Mouse (Mus musculus) bone marrow macrophage, adult 2 months (primary cell): ENCODE results near the gene Ovca2. TPM values are rescaled to one million over a fixed set of nuclear protein-coding genes. Genes with fewer than 3 reads are reported as not detected.

ENCODE experiments used
- H3K27ac ChIP-seq: 2 replicates; pipeline ENCODE4 v1.5.1; 2012; ENCODE audit warnings: low read depth, low read length; ENCODE audit not compliant: insufficient read depth
- H3K4me1 ChIP-seq: 2 replicates; pipeline ENCODE4 v1.6.1; 2012; ENCODE audit warnings: low read length; ENCODE audit not compliant: control insufficient read depth, insufficient read depth
- H3K4me3 ChIP-seq: 2 replicates; pipeline ENCODE4 v1.5.1; 2012; ENCODE audit warnings: mild to moderate bottlenecking, low read length, moderate library complexity; ENCODE audit not compliant: insufficient read depth
- CTCF ChIP-seq: IDR thresholded peaks from 2 replicates; pipeline ENCODE4 v1.5.1; 2012; ENCODE audit warnings: low read depth, mild to moderate bottlenecking, low read length, moderate library complexity
- POLR2A ChIP-seq: IDR thresholded peaks from 2 replicates; pipeline ENCODE4 v1.6.1; 2012; ENCODE audit warnings: mild to moderate bottlenecking, low read depth, low read length, borderline replicate concordance
- polyA plus RNA-seq: library from polyadenylated mRNA; stranded (reverse); fragments of >200 nt; gene quantifications from 2 replicates; pipeline ENCODE4 v1.2.4, GENCODE M21; 2012; ENCODE audit not compliant: missing spikeins, insufficient read depth, insufficient read length

Gene Ovca2
- polyA plus RNA-seq, 1 experiment: 13.4 TPM

DNA sequence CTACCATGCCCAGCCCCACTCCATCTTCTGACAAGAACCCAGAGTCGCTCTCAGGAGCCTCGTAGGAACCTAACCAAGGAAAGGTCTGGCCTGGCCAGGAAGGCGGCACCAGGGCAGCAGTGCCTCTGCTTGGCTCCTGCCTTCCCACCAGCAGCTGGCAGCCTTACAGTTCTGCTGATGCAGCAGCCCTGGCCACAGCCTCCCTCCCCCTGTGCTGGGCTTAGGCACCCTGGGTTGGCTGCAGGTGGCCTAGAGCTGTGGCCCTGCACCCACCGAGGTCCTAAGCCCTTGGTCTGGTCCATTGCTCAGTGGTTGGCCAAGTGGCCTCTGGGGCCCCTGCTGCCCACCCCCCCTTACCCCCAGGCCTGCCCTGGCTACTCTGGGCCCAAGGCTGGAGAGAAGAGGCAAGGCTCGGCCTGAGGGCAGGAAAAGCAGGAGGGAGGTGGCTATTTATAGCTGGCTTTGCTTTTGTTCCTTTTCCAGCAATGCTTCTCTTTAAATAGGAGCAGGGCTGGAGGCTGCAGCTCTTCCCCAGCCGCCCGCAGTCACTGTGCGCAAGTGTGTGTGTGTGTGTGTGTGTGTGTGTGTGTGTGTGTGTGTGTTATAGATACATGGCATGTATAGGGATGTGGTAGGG, 33.5 kb upstream of the Ovca2 start:
- Histone ChIP-seq H3K4me3 (no peak overlapping the region), H3K4me1 (peaks cover 38% of the 10 kb centered on the region), H3K27ac (peak overlapping the region; percentile 70)
- no peak for TF ChIP-seq CTCF
- no peak for TF ChIP-seq POLR2A

DNA sequence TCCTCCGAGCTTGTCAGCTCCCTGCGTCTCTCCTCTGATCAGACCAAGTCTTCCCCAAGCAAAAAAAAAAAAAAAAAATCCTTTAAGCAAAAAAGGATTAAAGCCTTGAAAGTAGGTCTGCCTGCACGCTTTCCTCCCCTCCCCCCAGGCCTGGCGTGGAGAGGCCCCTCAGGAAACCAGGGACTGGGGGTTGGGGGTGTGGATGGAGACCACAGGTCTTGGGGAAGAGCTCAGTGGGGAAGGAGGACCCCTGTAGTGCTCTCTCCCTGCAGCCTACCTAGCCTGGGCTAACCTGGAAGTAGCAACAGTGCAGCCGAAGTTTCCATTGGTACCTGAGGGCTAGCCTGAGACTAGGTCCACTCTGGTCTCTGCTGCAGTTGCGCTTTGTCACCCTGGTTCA, 32.1 kb upstream of the Ovca2 start:
- peaks cover 38% of the 10 kb centered on the region for H3K4me1 ChIP-seq
- TF ChIP-seq CTCF (no peak), POLR2A (no peak)
- H3K4me3 ChIP-seq: no peak overlapping the region
- H3K27ac ChIP-seq: no peak overlapping the region

DNA sequence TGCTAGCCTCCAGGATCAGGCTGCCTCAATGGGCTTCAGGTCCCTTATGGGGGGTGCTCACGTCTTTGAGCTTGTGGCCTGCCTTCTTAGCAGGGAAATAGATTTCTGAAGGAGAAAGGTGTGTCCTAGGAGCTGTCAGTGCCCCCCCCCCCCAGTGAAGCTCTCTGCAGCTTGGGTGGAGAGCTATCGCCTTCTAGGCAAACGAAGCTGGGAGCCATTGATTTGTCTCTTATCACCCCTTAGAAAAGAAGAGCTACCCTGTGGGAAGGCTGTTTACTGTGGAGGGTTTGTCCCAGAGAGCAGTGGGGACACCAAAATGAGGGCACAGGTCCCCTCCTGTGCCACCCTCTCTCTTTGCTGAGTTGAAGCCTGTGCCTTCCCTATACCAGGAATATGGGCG, 31.5 kb upstream of the Ovca2 start:
- peak overlapping the region; percentile 68; the same call in 1 of the 2 replicates for H3K27ac ChIP-seq
- peaks cover 38% of the 10 kb centered on the region for H3K4me1 ChIP-seq
- TF ChIP-seq CTCF: no peak
- no peak for TF ChIP-seq POLR2A
- no peak overlapping the region for H3K4me3 ChIP-seq

DNA sequence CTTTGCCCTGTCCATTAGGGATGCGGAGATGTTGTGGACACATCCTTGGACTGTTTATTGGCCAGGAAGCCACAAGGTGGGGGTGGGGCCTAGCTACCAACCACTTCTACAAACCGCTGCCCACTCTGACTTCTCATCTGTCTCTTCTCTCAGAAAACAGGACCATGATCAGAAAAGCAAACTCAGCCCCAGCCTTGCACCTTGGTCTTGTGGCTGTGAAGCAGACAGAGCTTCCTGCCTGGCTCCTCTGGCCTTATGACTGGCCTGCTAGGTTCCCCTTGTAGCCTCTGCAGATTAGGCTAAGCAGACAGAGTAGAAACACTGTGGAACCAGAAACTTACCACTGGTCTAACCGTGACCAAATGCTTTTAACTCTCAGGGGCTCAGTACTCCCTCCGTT, 30.7 kb upstream of the Ovca2 start:
- peaks cover 38% of the 10 kb centered on the region for H3K4me1 ChIP-seq
- no peak overlapping the region for H3K4me3 ChIP-seq
- no peak for TF ChIP-seq CTCF
- H3K27ac ChIP-seq: peak overlapping the region; percentile 68

DNA sequence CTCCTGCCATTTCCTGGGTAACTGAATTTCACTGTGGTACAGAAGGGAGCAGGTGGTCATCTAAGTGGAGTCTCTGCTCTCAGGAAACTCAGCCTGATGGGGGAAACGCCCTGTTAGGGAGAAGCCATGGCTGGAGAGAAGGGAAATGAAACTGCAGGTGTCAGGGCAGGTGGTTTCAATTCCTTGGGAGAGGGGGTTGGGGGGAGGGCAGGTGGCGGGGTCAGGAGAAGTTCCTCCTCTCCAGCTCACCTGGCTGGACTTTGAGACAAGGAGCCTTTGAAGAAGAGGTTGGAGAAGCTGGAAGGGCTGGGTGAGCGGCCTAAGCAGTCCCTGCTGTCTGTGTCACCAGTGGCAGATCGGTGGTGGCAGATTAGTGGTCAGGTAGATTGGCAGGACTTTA, 27.7 kb upstream of the Ovca2 start:
- peaks cover 26% of the 10 kb centered on the region for H3K4me1 ChIP-seq
- TF ChIP-seq POLR2A (no peak), CTCF (no peak)
- no peak overlapping the region for H3K4me3 ChIP-seq
- H3K27ac ChIP-seq: no peak overlapping the region

DNA sequence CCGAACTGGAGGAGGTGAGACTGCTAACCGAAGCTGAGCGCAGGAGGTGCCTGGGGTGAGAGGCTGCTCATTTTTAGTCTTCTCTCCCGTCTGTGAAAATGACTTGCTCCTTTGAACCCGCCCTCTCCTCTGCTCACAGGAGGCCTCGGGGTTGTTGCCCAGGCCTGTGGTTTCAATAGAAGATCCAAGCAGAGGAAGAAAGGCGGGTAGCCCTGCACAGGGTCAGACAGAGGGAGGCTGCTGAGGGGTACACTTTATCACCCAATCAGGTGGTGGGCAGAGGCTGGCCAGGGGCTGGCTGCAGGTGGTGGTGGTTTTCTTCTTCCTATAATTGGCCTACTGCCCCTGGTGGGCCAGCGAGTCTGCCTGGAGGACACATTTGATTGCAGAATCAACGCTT, 25.8 kb upstream of the Ovca2 start:
- TF ChIP-seq POLR2A (no peak), CTCF (no peak)
- Histone ChIP-seq H3K4me3 (no peak overlapping the region), H3K4me1 (peaks cover 20% of the 10 kb centered on the region), H3K27ac (no peak overlapping the region)

DNA sequence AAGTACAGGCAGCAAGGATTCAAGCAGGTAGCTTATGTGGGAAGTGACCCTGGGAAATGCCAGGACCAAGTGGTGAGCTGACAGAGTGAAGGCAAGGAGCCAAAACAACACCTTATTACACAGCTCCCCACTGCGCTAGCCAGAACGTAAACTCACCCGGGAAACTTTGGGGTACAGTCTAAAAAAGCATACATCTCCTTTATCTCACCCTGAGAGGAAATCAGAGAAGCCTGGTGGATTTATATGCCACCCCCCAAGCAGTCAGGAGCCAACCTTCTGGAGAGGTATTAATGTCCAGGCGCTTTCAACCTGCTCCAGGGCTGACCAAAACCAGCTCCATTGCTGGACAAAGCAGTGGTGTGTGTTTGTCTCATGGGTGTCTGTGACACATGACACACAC, 25.3 kb upstream of the Ovca2 start:
- no peak overlapping the region for H3K4me3 ChIP-seq
- TF ChIP-seq CTCF: no peak
- no peak for TF ChIP-seq POLR2A
- no peak overlapping the region for H3K27ac ChIP-seq
- peaks cover 16% of the 10 kb centered on the region for H3K4me1 ChIP-seq

DNA sequence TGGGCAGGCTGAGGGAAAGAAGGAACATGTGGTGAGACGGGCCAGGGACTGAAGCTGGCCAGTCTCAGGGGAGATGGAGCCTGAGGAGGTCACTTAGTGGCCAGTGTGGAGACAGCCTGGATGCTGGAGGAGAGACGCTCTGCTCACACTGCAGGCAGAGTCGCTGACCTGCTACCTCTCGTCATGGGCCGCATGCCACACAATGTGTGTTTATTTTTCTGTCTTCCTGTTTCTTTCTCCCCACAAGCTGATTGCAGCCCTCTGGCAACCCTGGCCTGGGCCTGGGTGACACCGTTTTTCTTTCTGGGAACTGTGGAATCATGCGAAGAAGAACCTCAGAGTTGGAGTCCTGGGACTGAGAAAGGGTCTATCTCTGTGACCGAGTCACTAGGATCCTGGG, 23.1 kb upstream of the Ovca2 start:
- peaks cover 15% of the 10 kb centered on the region for H3K4me1 ChIP-seq
- no peak overlapping the region for H3K27ac ChIP-seq
- no peak overlapping the region for H3K4me3 ChIP-seq
- no peak for TF ChIP-seq CTCF
- no peak for TF ChIP-seq POLR2A

DNA sequence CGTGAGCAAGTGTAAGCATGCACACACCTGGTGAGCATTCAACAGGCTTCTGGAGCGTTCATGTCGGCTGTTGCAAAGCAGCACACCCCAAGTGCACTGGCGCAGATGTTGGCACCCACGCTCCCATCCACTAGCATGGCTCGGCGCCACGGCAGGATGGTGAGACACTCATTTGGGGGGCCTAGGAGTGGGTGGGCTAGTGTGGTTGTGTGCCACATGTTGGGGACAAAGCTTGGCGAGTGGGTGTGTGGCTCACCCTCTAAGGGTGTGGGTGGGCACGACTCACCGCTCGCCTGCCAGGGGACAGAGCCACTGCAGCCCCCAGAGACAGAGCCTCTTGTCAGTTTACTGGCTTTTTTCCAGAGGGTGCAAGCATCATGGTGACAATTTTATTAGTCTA, 22.3 kb upstream of the Ovca2 start:
- Histone ChIP-seq H3K4me1 (peaks cover 15% of the 10 kb centered on the region), H3K4me3 (no peak overlapping the region), H3K27ac (no peak overlapping the region)
- TF ChIP-seq CTCF (no peak), POLR2A (no peak)

DNA sequence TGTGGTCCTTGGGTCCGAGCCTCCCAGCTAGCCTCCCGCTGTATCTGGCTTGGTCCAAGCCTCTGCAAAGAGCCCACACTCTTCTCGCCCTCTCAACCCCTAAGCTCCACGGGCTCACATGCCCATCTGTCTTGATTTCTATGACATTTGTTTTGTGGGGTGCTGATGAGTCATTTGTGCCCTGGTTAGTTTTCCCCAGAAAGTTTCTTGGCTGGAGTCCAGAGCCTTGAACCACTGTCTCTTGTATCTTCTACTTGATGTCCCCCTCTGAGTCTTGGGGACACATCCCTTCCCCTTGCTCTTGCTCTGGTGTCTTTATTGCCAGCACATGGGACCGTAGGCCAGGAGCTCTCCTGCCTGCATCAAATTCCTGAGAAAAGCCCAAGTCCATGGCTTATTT, 21.3 kb upstream of the Ovca2 start:
- Histone ChIP-seq H3K4me1 (peaks cover 18% of the 10 kb centered on the region), H3K4me3 (no peak overlapping the region), H3K27ac (no peak overlapping the region)
- TF ChIP-seq CTCF (no peak), POLR2A (no peak)

DNA sequence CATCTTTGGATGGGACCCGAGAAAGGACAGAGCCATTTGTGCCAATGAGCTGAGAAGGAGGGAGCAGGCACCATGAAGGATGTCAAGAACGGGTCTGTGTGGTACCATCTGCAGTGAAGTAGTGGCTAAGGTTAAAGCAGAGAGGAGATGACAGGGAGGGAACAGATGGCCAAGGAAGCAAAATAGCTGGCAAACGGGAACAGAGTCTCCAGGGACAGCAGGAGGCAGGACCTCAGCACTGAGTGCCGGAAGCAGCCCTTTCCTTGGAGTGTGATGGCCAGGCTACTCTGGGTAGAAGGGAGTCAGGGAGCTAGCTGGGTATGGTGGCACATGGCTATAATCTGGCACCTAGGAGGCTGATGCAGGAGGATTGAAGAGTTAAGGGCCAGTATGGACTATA, 20.2 kb upstream of the Ovca2 start:
- H3K4me1 ChIP-seq: peaks cover 19% of the 10 kb centered on the region
- no peak overlapping the region for H3K27ac ChIP-seq
- TF ChIP-seq POLR2A (no peak), CTCF (no peak)
- no peak overlapping the region for H3K4me3 ChIP-seq
